Mouse (Mus musculus) CD4-positive naive resting alpha-beta T cell, adult 57 days (primary cell): ENCODE data around the gene Ears2. TPM values are rescaled to one million over a fixed set of nuclear protein-coding genes. Genes with fewer than 3 reads are reported as not detected.

ENCODE experiments used
- total RNA-seq: library from RNA; stranded (reverse); gene quantifications from one replicate; pipeline ENCODE4 v1.2.4, GENCODE M21; 2023

Gene Ears2
- total RNA-seq: 19.7 TPM

GRCm38 (mm10) chr7:122066945-122067516, at the start of gene Ears2, which contains the start of gene Ubfd1:
Gene Ears2, minus strand, starts transcription at chr7:122067263.
Gene Ubfd1, plus strand, starts transcription at chr7:122067175.

GRCm38 (mm10) chr7:122101747-122102244, 34.7 kb upstream of the Ears2 start, which contains the start of gene Ndufab1:
Gene Ndufab1, minus strand, starts transcription at chr7:122101886.

GRCm38 (mm10) chr7:122020667-122021354, 46.3 kb downstream of the Ears2 start, which contains the start of gene Gga2:
Gene Gga2, minus strand, starts transcription at chr7:122021222.

Other genes with a start within 250 kb of the Ears2 start
- not detected for gene Scnn1b, start 202.2 kb downstream of the Ears2 start, total RNA-seq
- gene Cog7, start 85.6 kb downstream of the Ears2 start, total RNA-seq: 11.2 TPM
- 21.0 TPM for gene Gga2, start 46.0 kb downstream of the Ears2 start, total RNA-seq
- 44.2 TPM for gene Ubfd1, start 88 bp downstream of the Ears2 start, total RNA-seq
- gene Ndufab1, start 34.6 kb upstream of the Ears2 start, total RNA-seq: 80.0 TPM
- 3.9 TPM for gene Palb2, start 65.7 kb upstream of the Ears2 start, total RNA-seq
- gene Dctn5, start 65.8 kb upstream of the Ears2 start, total RNA-seq: 49.5 TPM
- 5.3 TPM for gene Plk1, start 92.2 kb upstream of the Ears2 start, total RNA-seq
- not detected for gene Ern2, start 118.9 kb upstream of the Ears2 start, total RNA-seq
- 0.80 TPM for gene Chp2, start 152.2 kb upstream of the Ears2 start, total RNA-seq
- 129 TPM for gene Prkcb, start 221.5 kb upstream of the Ears2 start, total RNA-seq